Mouse (Mus musculus): ENCODE data around the gene Chd3. TPM values are rescaled to one million over a fixed set of nuclear protein-coding genes. Genes with fewer than 3 reads are reported as not detected.

Gene Chd3
- polyA plus RNA-seq (2012; rRNA removed): 342 and 343 TPM in 2 replicates

DNA sequence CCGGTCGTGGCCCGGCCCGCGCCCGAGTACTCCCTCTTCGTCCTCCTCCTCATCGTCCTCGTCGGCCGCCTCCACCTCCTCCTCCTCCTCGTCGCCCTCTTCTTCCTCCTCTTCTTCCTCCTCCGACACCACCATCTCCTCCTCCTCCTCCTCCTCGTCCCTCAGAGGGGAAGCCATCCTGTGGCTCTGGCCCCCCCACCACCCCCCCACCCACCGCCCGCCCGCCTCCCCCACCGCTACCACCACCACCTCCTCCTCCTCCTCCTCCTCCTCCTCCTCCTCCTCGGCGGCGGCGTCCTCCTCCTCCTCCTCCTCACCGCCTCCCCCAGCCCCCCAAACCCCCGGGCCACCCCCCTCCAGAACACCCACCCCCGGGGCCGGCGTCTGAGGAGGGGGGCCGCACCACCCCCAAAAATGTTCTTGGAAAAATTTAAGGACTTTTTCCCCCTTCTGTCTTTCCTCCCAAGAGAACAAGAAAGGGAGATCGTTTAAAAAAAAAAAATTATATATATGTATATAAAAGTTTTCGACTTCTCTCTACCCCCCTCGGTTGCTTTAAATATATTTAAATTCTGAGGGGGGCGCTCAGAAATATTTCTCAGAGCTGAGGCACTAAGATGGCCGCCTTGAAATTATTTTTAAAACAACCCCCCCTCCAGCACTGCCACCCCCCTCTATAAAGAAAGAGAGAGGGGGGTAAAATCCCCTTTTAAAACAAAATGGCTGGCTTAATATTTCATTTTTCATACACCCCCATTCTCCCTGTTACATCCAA lies at the start of gene Chd3:
TSS of gene Chd3 (minus strand) at position 192 of the 775 bp plus-strand sequence.

DNA sequence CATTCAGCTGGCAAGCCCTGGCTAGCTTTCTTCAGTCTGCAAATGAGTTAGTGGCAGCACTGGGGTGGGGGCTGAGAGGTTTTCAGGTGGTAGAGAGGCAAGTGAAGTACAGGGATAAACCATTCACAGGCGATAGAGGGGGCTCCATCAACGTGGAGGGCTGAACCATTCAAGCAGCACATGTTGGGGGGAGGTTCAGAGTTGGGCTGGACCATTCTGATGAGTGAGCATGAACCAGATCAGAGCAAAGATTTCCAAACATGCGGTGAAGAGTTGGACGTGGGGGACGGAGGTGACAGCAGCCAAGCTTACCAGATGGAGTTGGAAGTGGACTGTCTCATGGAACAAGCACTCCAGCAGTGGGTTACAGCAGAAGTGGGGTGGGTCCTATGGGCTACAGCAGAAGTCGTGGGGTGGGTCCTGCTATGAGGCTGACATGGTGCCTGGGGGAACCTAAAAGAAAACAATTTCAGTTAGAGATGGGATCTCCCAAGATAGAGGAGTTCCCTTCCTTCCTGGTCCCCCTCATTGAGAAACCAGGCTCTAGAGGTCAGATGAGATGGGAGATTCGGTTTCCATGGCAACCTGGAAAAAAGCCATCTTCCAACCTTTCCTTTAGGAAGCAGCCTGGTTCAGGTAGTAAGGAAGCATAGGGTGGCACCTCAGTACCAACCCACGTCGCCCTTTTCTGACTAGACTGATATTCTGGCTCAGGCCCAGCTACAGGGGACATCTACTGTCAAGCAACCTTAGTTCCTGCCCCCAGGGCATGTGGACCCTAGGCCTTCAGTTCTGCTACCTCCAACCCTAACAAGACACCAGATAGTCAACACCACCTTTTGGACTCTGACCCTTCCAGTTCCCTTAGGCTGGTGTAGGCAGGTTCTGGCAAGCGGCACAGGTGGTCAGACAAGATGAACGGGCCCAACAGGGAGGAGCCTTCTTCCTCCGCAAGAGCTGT lies 44.3 kb upstream of the Chd3 start, which contains the start of gene Kdm6b:
TSS of gene Kdm6b (minus strand) at position 455 of the 961 bp plus-strand sequence.

DNA sequence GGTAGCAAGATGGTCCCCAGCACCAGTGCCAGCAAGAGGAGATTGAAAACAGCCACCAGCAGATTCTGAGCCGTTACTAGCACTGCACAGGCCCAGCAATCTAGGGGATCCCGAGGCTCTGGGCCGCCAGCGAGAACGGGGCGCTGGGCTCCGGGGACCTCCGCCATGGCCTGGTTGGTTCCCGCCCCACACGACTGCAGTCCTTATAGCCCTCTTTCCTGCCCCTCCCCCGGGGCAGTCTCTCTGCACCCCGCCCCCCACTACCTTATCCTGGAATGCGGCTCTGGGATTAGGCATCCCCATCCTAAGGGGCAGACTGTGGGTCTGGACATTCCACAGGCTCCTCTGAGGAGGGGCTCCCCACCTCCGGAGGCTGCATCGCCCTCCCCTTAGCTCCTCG lies 28.9 kb upstream of the Chd3 start, which contains the start of gene Tmem88:
TSS of gene Tmem88 (minus strand) at position 176 of the 400 bp plus-strand sequence.

DNA sequence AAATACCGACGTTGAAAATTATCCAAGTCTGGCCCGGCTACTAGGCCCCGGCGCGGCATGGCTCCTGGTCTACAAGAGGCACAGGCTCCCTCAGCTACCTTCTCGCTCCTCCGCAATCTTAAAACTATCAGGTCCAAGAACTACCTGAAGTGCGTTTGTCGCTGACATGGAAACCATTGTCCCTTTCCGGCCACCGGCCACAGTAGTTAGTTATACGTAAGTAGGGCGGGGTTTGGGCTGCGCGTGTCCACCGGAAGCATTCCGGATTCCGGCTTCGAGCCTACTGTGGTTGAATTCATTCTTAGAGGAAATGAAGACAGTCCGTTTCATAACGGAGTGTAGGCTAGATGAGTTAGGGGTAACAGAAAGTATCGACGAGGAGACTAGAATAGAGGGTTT lies 26.0 kb upstream of the Chd3 start, which contains the start of the genes Naa38 and Cyb5d1:
TSS of gene Naa38 (plus strand) at position 253 of the 399 bp plus-strand sequence.
TSS of gene Cyb5d1 (minus strand) at position 397 of the 399 bp plus-strand sequence.

DNA sequence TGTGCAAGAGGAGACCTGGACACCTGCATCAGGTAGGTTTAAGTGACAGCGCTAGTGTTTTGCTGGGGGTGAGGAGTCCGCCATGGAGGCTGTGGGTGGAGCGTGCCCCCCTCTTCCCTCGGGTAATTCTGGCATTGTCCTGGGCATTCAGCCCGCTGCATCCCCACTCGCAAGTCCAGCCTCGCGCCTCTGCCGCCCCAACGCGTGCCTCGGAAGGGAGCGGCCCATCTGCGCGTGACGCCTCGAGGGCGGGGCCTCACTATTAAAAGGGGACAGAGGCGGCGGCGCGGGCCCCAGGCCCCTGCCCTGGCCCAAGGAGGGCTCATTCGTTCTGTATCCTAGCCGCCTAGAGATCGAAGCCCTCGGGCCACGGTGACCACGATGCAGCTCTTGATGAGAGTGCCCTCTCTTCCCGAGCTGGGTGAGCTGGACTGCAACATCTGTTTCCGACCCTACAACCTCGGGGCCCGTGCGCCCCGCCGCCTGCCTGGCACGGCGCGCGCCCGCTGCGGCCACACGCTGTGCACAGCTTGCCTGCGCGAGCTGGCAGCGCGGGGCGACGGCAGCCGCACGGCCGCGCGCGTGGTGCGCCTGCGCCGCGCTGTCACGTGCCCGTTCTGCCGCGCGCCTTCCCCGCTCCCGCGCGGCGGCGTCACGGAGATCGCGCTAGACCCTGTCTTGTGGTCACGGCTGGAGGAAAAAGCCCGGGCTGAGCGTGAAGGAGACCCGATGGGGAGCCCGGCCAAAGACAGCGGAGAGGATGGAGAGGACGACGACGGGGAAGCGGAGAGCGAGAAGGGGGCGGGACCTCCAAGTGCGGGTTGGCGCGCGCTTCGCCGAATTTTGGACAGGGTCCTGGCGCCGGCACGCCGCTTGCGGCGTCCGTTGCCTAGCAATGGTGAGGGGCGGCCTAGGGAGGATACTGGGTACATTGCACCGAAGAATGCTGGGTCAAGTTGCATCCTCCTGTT lies 28.8 kb downstream of the Chd3 start, which contains the start of gene Rnf227:
TSS of gene Rnf227 (plus strand) at position 301 of the 971 bp plus-strand sequence.

DNA sequence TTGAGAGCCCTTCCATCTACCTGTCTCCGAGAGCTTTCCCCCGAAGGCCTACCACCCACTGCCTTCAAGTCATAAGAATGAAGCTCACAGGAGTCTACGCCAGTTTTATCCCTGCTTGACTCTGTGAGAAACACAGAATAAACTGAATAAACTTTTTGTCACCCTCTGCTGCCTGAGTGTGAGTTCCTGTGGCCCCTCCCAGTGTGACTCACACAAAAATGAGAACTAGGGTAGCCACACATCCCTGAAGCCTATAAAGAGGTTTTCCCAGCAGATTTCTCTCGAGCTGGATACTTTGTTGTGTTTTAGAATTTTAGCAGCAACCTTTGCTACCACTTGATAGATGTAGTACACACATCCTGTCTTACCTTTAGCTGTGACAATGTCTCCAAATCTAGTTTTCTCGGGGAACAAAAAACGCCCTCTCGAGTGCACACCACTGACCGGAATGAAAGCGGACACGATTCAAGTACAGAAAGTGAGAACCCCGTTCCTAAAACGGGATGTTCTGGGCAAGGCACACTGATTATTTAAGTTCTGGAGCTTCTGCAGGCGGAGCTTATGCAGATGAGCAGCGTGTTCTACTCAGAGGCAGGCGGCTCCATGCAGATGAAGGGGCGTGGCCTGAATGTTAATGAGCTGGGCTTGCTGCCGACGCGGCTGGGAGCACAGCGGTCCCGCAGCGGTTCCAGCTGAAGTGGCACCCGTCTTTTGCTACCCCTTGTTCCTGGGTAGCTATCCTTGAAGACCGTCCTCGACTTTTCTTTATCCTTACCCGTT lies 43.4 kb downstream of the Chd3 start, which contains the start of gene Kcnab3:
TSS of gene Kcnab3 (plus strand) at position 631 of the 780 bp plus-strand sequence.

DNA sequence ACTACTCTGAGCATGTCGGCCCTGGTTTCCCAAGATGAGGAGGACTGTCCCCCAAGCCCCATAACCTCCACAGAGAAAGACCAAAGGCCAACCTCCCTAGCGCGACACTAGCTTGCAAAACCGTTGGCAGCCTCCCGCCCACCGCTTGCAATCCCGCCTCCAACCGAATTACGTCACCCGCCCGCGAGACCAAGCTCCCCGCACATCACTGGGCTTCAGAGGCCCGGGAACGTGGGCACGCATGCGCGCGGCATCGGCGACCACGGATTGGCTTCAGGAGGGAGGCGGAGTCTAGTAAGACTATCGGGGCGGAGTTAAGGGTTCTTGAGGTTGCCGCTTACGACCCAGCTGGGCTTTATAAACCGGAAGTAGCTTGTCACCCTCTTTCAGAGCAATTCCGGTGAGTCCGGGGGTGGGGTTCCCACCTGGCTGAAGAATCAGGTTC lies 45.5 kb downstream of the Chd3 start, which contains the start of the genes Cntrob and Trappc1:
TSS of gene Cntrob (minus strand) at position 109 of the 445 bp plus-strand sequence.
TSS of gene Trappc1 (plus strand) at position 314 of the 445 bp plus-strand sequence.

Other genes with a start within 250 kb of the Chd3 start
- 0.32 and 0.58 TPM in 2 replicates for gene Hes7, start 249.0 kb downstream of the Chd3 start, polyA plus RNA-seq (2012; rRNA removed)
- 0.36 and 0.44 TPM in 2 replicates for gene 9130213A22Rik, start 246.8 kb downstream of the Chd3 start, polyA plus RNA-seq (2012; rRNA removed)
- 2.3 and 2.7 TPM in 2 replicates for gene Aloxe3, start 243.5 kb downstream of the Chd3 start, polyA plus RNA-seq (2012; rRNA removed)
- gene Alox12b, start 212.4 kb downstream of the Chd3 start, polyA plus RNA-seq (2012; rRNA removed): 0.11 and 0.23 TPM in 2 replicates
- gene Alox8, start 171.6 kb downstream of the Chd3 start, polyA plus RNA-seq (2012; rRNA removed): 0.02 and 0.25 TPM in 2 replicates
- gene Gucy2e, start 132.4 kb downstream of the Chd3 start, polyA plus RNA-seq (2012; rRNA removed): 0.18 and 0.24 TPM in 2 replicates
- gene Cntrob, start 45.6 kb downstream of the Chd3 start, polyA plus RNA-seq (2012; rRNA removed): 51.8 and 63.1 TPM in 2 replicates
- gene Trappc1, start 45.4 kb downstream of the Chd3 start, polyA plus RNA-seq (2012; rRNA removed): 148 and 155 TPM in 2 replicates
- gene Kcnab3, start 43.1 kb downstream of the Chd3 start, polyA plus RNA-seq (2012; rRNA removed): 8.7 and 9.2 TPM in 2 replicates
- 88.1 and 91.3 TPM in 2 replicates for gene Rnf227, start 28.9 kb downstream of the Chd3 start, polyA plus RNA-seq (2012; rRNA removed)
- gene Naa38, start 26.1 kb upstream of the Chd3 start, polyA plus RNA-seq (2012; rRNA removed): 103 and 106 TPM in 2 replicates
- gene Cyb5d1, start 26.2 kb upstream of the Chd3 start, polyA plus RNA-seq (2012; rRNA removed): 32.2 and 34.2 TPM in 2 replicates
- gene Tmem88, start 28.8 kb upstream of the Chd3 start, polyA plus RNA-seq (2012; rRNA removed): 5.4 and 6.8 TPM in 2 replicates
- 20.4 and 25.1 TPM in 2 replicates for gene Kdm6b, start 44.3 kb upstream of the Chd3 start, polyA plus RNA-seq (2012; rRNA removed)
- 4.1 and 5.0 TPM in 2 replicates for gene Dnah2, start 179.7 kb upstream of the Chd3 start, polyA plus RNA-seq (2012; rRNA removed)
- gene Efnb3, start 190.8 kb upstream of the Chd3 start, polyA plus RNA-seq (2012; rRNA removed): 144 and 154 TPM in 2 replicates
- 19.6 and 22.7 TPM in 2 replicates for gene Wrap53, start 210.8 kb upstream of the Chd3 start, polyA plus RNA-seq (2012; rRNA removed)
- gene Trp53, start 211.0 kb upstream of the Chd3 start, polyA plus RNA-seq (2012; rRNA removed): 118 TPM in 2 replicates
- 47.1 and 54.8 TPM in 2 replicates for gene Atp1b2, start 236.5 kb upstream of the Chd3 start, polyA plus RNA-seq (2012; rRNA removed)
- gene Shbg, start 248.5 kb upstream of the Chd3 start, polyA plus RNA-seq (2012; rRNA removed): not detected in 2 replicates

All from central nervous system, embryonic 14 days (tissue).